Mouse (Mus musculus) kidney, embryonic 14.5 days (tissue): Measurements from ENCODE around the gene Rabl2. TPM values are rescaled to one million over a fixed set of nuclear protein-coding genes. Genes with fewer than 3 reads are reported as not detected.

Source experiments
- ATAC-seq: fragments of 200-750 bp; cut with Nextera tagmentation; 2 replicates; pipeline ENCODE4 v1.8.0; 2017; ENCODE audit warnings: moderate number of reproducible peaks, mild to moderate bottlenecking, moderate TSS enrichment, moderate library complexity; ENCODE audit not compliant: low FRiP score, low TSS enrichment
- H3K27ac ChIP-seq: fragments of 300-500 bp; sonication (generic); 2 replicates; pipeline ENCODE4 v1.5.1; 2014; ENCODE audit warnings: low read depth, mild to moderate bottlenecking, low read length, moderate library complexity, mixed read lengths
- H3K27me3 ChIP-seq: fragments of 300-500 bp; sonication (generic); 2 replicates; pipeline ENCODE4 v1.6.1; 2014; ENCODE audit warnings: mild to moderate bottlenecking, low read length; ENCODE audit not compliant: control insufficient read depth, insufficient read depth
- H3K36me3 ChIP-seq: fragments of 300-500 bp; sonication (generic); 2 replicates; pipeline ENCODE4 v1.6.1; 2014; ENCODE audit warnings: low read length, mixed read lengths; ENCODE audit not compliant: control insufficient read depth, insufficient read depth
- H3K4me1 ChIP-seq: fragments of 300-500 bp; sonication (generic); 2 replicates; pipeline ENCODE4 v1.6.1; 2014; ENCODE audit warnings: low read length, mixed read lengths; ENCODE audit not compliant: control insufficient read depth, insufficient read depth
- H3K4me2 ChIP-seq: fragments of 300-500 bp; sonication (generic); replicated peaks from 2 replicates; pipeline ENCODE4 v1.6.1; 2014; ENCODE audit warnings: low read depth, mild to moderate bottlenecking, low read length
- H3K4me3 ChIP-seq: fragments of 300-500 bp; sonication (generic); 2 replicates; pipeline ENCODE4 v1.5.1; 2014; ENCODE audit warnings: mild to moderate bottlenecking, low read length
- H3K9ac ChIP-seq: fragments of 300-500 bp; sonication (generic); 2 replicates; pipeline ENCODE4 v1.6.1; 2014; ENCODE audit warnings: low read depth, mild to moderate bottlenecking, low read length, moderate library complexity
- H3K9me3 ChIP-seq: fragments of 300-500 bp; sonication (generic); 2 replicates; pipeline ENCODE4 v1.6.1; 2016; ENCODE audit warnings: low read length; ENCODE audit not compliant: control insufficient read depth
- WGBS: fragments of 180-500 bp; shearing (Covaris S2); extraction: QIAGEN DNeasy Blood & Tissue Kit; methylation state at CpG from one replicate; pipeline ENCODE4 v1.1.7; 2014; 5-methylcytosine and 5-hydroxymethylcytosine counted together
- polyA plus RNA-seq: library from polyadenylated mRNA; unstranded; fragments of >200 nt; fragmentation: Nextera tagmentation; extraction: Ambion mirVana; gene quantifications from 2 replicates; pipeline ENCODE4 v1.2.1, GENCODE M21; 2014

Gene Rabl2
- polyA plus RNA-seq, 1 experiment from 2014 or later: 66.2 TPM

DNA sequence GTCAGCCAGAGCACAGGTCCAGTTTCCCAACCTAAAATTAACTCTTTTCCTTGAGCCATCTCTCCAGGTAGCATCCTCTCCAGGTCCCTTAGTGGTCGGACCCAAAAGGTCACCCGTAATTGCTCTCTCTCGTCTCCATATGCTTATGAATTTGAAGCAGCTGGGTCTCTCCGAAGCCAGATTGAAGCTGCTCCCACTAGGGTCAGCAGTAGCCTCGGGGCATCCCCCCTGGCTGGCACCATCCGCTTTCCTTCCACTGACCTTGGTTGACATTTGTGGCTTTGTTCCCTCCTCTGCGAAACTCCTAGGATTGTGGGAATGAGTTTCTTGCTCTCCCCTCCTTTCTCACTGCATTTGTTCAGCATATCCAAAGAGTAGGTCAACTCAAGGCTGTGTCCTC is 47.6 kb downstream of the Rabl2 start:
- peaks cover 9% of the 10 kb centered on the region for H3K27me3 ChIP-seq
- no peak overlapping the region for H3K9ac ChIP-seq
- WGBS: 89% methylated on average over 7 of the region's 7 CpGs
- no peak overlapping the region for H3K4me3 ChIP-seq
- no peak overlapping the region for H3K27ac ChIP-seq
- no peak overlapping the region for H3K4me2 ChIP-seq
- no peaks in the 10 kb centered on the region for H3K9me3 ChIP-seq
- no peak for ATAC-seq
- H3K36me3 ChIP-seq: peaks cover 3% of the 10 kb centered on the region; the same call in 1 of the 2 replicates
- H3K4me1 ChIP-seq: peaks cover 13% of the 10 kb centered on the region; the same call in 1 of the 2 replicates

- H3K27ac ChIP-seq: no peak overlapping the region
- WGBS: 92% methylated on average over 10 of the region's 10 CpGs
- H3K9me3 ChIP-seq: no peaks in the 10 kb centered on the region
- H3K4me1 ChIP-seq: peaks cover 5% of the 10 kb centered on the region; the same call in 1 of the 2 replicates
- H3K4me3 ChIP-seq: no peak overlapping the region
- no peak for ATAC-seq
- no peak overlapping the region for H3K4me2 ChIP-seq
- H3K36me3 ChIP-seq: peaks cover 5% of the 10 kb centered on the region; the same call in 1 of the 2 replicates
- 0 out of 2 replicates have a peak, but pooled peaks cover 7% of the 10 kb centered on the region for H3K27me3 ChIP-seq
- H3K9ac ChIP-seq: no peak overlapping the region
These were observed 57.9 kb downstream of the Rabl2 start for GRCm38 (mm10) chr15:89533843-89534207.

- ATAC-seq: no peak
- Histone ChIP-seq H3K36me3 (peaks cover 5% of the 10 kb centered on the region; the same call in 1 of the 2 replicates), H3K4me2 (peak overlapping the region; percentile 29), H3K9me3 (no peaks in the 10 kb centered on the region), H3K9ac (no peak overlapping the region), H3K27me3 (0 out of 2 replicates have a peak, but pooled peaks cover 7% of the 10 kb centered on the region), H3K4me1 (peaks cover 5% of the 10 kb centered on the region; the same call in 1 of the 2 replicates), H3K4me3 (peak overlapping the region; percentile 7; the same call in 1 of the 2 replicates), H3K27ac (no peak overlapping the region)
- 77% methylated on average over 23 of the region's 23 CpGs for WGBS
These were observed 58.5 kb downstream of the Rabl2 start for GRCm38 (mm10) chr15:89532924-89533842.

Other genes starting within 250 kb of the Rabl2 start
- 28.0 and 48.1 TPM in 2 replicates for gene Lmf2, start 236.3 kb downstream of the Rabl2 start, polyA plus RNA-seq
- 130 and 151 TPM in 2 replicates for gene Ncaph2, start 236.2 kb downstream of the Rabl2 start, polyA plus RNA-seq
- 10.2 and 11.4 TPM in 2 replicates for gene Sco2, start 218.1 kb downstream of the Rabl2 start, polyA plus RNA-seq
- 1.6 and 1.8 TPM in 2 replicates for gene Tymp, start 214.9 kb downstream of the Rabl2 start, polyA plus RNA-seq
- 0.50 TPM in 1 of 2 replicates, not detected in the other for gene Odf3b, start 212.6 kb downstream of the Rabl2 start, polyA plus RNA-seq
- not detected in 2 replicates for gene Klhdc7b, start 207.0 kb downstream of the Rabl2 start, polyA plus RNA-seq
- not detected in 2 replicates for gene Syce3, start 181.4 kb downstream of the Rabl2 start, polyA plus RNA-seq
- gene Cpt1b, start 166.1 kb downstream of the Rabl2 start, polyA plus RNA-seq: 1.7 and 2.5 TPM in 2 replicates
- 3.1 TPM in 2 replicates for gene C730034F03Rik, start 162.3 kb downstream of the Rabl2 start, polyA plus RNA-seq
- not detected in 2 replicates for gene Gm44502, start 162.2 kb downstream of the Rabl2 start, polyA plus RNA-seq
- 51.7 and 57.7 TPM in 2 replicates for gene Chkb, start 162.0 kb downstream of the Rabl2 start, polyA plus RNA-seq
- gene Mapk8ip2, start 138.0 kb downstream of the Rabl2 start, polyA plus RNA-seq: 0.34 and 0.37 TPM in 2 replicates
- gene Arsa, start 114.5 kb downstream of the Rabl2 start, polyA plus RNA-seq: 11.1 and 12.1 TPM in 2 replicates
- gene Shank3, start 92.3 kb downstream of the Rabl2 start, polyA plus RNA-seq: 2.5 and 3.0 TPM in 2 replicates
- 0.32 TPM in 1 of 2 replicates, not detected in the other for gene Acr, start 23.6 kb downstream of the Rabl2 start, polyA plus RNA-seq
- not detected in 2 replicates for gene Syt10, start 249.9 kb upstream of the Rabl2 start, polyA plus RNA-seq